Mouse (Mus musculus): ENCODE measurements around the gene Arfip1. TPM values are rescaled to one million over a fixed set of nuclear protein-coding genes. Genes with fewer than 3 reads are reported as not detected.

The Arfip1 gene
- polyA plus RNA-seq, 1 experiment from 2014 or later: 47.2 TPM

- 18% methylated on average over 23 of the region's 23 CpGs for WGBS
- H3K36me3 ChIP-seq (replicated peaks; ENCODE audit: control insufficient read depth, insufficient read depth, low read depth, low read length): no peaks in the 10 kb centered on the region
- no peaks in the 10 kb centered on the region for H3K9me3 ChIP-seq (replicated peaks; ENCODE audit: control insufficient read depth, low read length)
- DNase-seq (ENCODE audit: low spot score) (peak; percentile 44), ATAC-seq (replicated peaks; ENCODE audit: insufficient number of reproducible peaks, low FRiP score, low TSS enrichment, low read depth) (no peak)
- H3K4me1 ChIP-seq (ENCODE audit: control insufficient read depth, insufficient read depth, low read length): no peaks in the 10 kb centered on the region
- no peak overlapping the region for H3K27ac ChIP-seq (replicated peaks; ENCODE audit: low read depth, low read length)
- peak overlapping the region; percentile 11; the same call in 1 of the 2 replicates for H3K4me3 ChIP-seq (ENCODE audit: low read depth, low read length)
- peak overlapping the region; percentile 19; the same call in 1 of the 2 replicates for H3K4me2 ChIP-seq (ENCODE audit: low read depth, low read length)
- no peak overlapping the region for H3K9ac ChIP-seq (replicated peaks; ENCODE audit: low read length)
- no peaks in the 10 kb centered on the region for H3K27me3 ChIP-seq (ENCODE audit: control insufficient read depth, insufficient read depth, low read length)
Observed at GRCm38 (mm10) chr3:84594894-84595676, 12.7 kb upstream of the Arfip1 start.

- H3K4me3 ChIP-seq (ENCODE audit: low read depth, low read length): no peak within 1 kb of the TSS
- WGBS: 89% methylated on average over 2 of the region's 2 CpGs
- no peaks in the 10 kb centered on the region for H3K36me3 ChIP-seq (replicated peaks; ENCODE audit: control insufficient read depth, insufficient read depth, low read depth, low read length)
- H3K27ac ChIP-seq (replicated peaks; ENCODE audit: low read depth, low read length): no peak within 1 kb of the TSS
- H3K27me3 ChIP-seq (ENCODE audit: control insufficient read depth, insufficient read depth, low read length): no peaks in the 10 kb centered on the region
- ATAC-seq (replicated peaks; ENCODE audit: insufficient number of reproducible peaks, low FRiP score, low TSS enrichment, low read depth) (no peak), DNase-seq (ENCODE audit: low spot score) (no peak)
- no peaks in the 10 kb centered on the region for H3K9me3 ChIP-seq (replicated peaks; ENCODE audit: control insufficient read depth, low read length)
- no peak within 1 kb of the TSS for H3K4me2 ChIP-seq (ENCODE audit: low read depth, low read length)
- H3K4me1 ChIP-seq (ENCODE audit: control insufficient read depth, insufficient read depth, low read length): no peaks in the 10 kb centered on the region
- no peak within 1 kb of the TSS for H3K9ac ChIP-seq (replicated peaks; ENCODE audit: low read length)
Observed at GRCm38 (mm10) chr3:84593274-84593673, 10.8 kb upstream of the Arfip1 start, which contains the start of gene Tigd4. Tigd4 (plus strand) TSS chr3:84593574.

GRCm38 (mm10) chr3:84586736-84587135 lies 4.3 kb upstream of the Arfip1 start:
- WGBS: 68% methylated on average over 5 of the region's 5 CpGs
- Histone ChIP-seq H3K36me3 (replicated peaks; ENCODE audit: control insufficient read depth, insufficient read depth, low read depth, low read length) (no peaks in the 10 kb centered on the region), H3K27me3 (ENCODE audit: control insufficient read depth, insufficient read depth, low read length) (no peaks in the 10 kb centered on the region), H3K4me3 (ENCODE audit: low read depth, low read length) (no peak overlapping the region), H3K4me1 (ENCODE audit: control insufficient read depth, insufficient read depth, low read length) (no peaks in the 10 kb centered on the region), H3K9ac (replicated peaks; ENCODE audit: low read length) (no peak overlapping the region), H3K9me3 (replicated peaks; ENCODE audit: control insufficient read depth, low read length) (no peaks in the 10 kb centered on the region), H3K27ac (replicated peaks; ENCODE audit: low read depth, low read length) (no peak overlapping the region), H3K4me2 (ENCODE audit: low read depth, low read length) (no peak overlapping the region)
- ATAC-seq (replicated peaks; ENCODE audit: insufficient number of reproducible peaks, low FRiP score, low TSS enrichment, low read depth) (no peak), DNase-seq (ENCODE audit: low spot score) (no peak)

DNA sequence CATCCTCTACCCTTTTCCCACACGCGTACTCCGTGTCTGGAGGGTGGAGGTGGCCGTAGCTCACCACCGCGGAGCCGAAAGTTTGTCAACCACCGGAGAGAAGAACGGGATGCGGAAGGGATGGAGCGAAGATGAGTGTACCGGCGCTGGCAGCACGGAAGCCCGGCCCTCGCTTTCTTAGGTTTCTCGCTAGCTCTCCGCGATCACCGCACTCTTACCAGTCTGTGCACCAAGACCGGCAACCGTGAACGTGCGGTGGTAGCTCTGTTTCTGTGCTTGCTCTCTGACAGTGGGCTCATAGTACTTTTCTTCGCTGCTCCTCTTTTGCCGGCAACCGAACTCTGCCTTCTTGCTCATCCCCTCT lies 470 bp upstream of the Arfip1 start:
- no peak; the same call in 1 of the 2 replicates for ATAC-seq (replicated peaks; ENCODE audit: insufficient number of reproducible peaks, low FRiP score, low TSS enrichment, low read depth)

DNA sequence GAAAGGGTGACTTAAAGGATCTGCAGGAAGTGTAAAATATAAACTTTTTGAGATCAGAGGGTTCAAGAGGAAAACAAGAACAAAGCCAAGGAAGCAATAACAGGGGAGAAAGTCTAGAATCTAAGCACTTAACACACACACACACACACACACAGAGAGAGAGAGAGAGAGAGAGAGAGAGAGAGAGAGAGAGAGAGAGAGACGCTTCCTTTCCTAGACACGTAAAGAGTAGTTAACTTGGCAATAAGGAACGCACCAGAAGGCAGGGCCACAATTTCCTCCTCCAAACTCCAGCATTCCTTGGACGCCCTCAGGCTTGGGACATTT lies 766 bp downstream of the Arfip1 start:
- Histone ChIP-seq H3K27ac (replicated peaks; ENCODE audit: low read depth, low read length) (peak overlapping the region; percentile 76), H3K4me3 (ENCODE audit: low read depth, low read length) (peak overlapping the region; percentile 84), H3K27me3 (ENCODE audit: control insufficient read depth, insufficient read depth, low read length) (no peaks in the 10 kb centered on the region), H3K36me3 (replicated peaks; ENCODE audit: control insufficient read depth, insufficient read depth, low read depth, low read length) (no peaks in the 10 kb centered on the region), H3K4me1 (ENCODE audit: control insufficient read depth, insufficient read depth, low read length) (no peaks in the 10 kb centered on the region; the same call in 1 of the 2 replicates), H3K9ac (replicated peaks; ENCODE audit: low read length) (peak overlapping the region; percentile 71), H3K4me2 (ENCODE audit: low read depth, low read length) (peak overlapping the region; percentile 81), H3K9me3 (replicated peaks; ENCODE audit: control insufficient read depth, low read length) (no peaks in the 10 kb centered on the region)
- 0% methylated on average over 4 of the region's 4 CpGs for WGBS
- no peak for ATAC-seq (replicated peaks; ENCODE audit: insufficient number of reproducible peaks, low FRiP score, low TSS enrichment, low read depth)
- no peak for DNase-seq (ENCODE audit: low spot score)

More for the DNA sequence above, 470 bp upstream of the Arfip1 start:
- Histone ChIP-seq H3K4me1 (ENCODE audit: control insufficient read depth, insufficient read depth, low read length) (no peaks in the 10 kb centered on the region; the same call in 1 of the 2 replicates), H3K9ac (replicated peaks; ENCODE audit: low read length) (peak overlapping the region; percentile 71), H3K9me3 (replicated peaks; ENCODE audit: control insufficient read depth, low read length) (no peaks in the 10 kb centered on the region), H3K4me2 (ENCODE audit: low read depth, low read length) (peak overlapping the region; percentile 81), H3K36me3 (replicated peaks; ENCODE audit: control insufficient read depth, insufficient read depth, low read depth, low read length) (no peaks in the 10 kb centered on the region), H3K27me3 (ENCODE audit: control insufficient read depth, insufficient read depth, low read length) (no peaks in the 10 kb centered on the region), H3K27ac (replicated peaks; ENCODE audit: low read depth, low read length) (no peak overlapping the region), H3K4me3 (ENCODE audit: low read depth, low read length) (peak overlapping the region; percentile 84)
- WGBS: under 1% methylated on average over 27 of the region's 27 CpGs
- DNase-seq (ENCODE audit: low spot score): no peak

DNA sequence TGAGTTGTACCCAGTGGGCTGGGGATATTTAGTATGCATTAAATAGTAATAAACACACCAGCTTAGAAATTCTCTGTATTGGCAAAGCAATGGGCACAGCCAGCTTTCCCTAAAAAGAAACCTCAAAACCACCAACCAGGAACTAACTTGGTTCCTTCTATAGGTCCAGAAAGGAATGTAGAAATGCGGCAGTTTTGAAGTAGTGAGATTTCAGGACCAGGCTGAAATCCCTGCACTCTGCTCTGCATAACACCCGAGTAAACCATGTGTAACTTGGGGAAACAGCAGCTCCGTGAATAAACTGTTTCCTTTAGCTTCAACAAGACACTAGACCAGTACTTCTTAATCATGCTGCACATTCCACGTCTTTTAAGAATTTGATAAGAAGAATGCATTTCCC lies 1.7 kb downstream of the Arfip1 start:
- Histone ChIP-seq H3K4me2 (ENCODE audit: low read depth, low read length) (no peak overlapping the region), H3K4me1 (ENCODE audit: control insufficient read depth, insufficient read depth, low read length) (no peaks in the 10 kb centered on the region; the same call in 1 of the 2 replicates), H3K27me3 (ENCODE audit: control insufficient read depth, insufficient read depth, low read length) (no peaks in the 10 kb centered on the region), H3K27ac (replicated peaks; ENCODE audit: low read depth, low read length) (no peak overlapping the region), H3K9me3 (replicated peaks; ENCODE audit: control insufficient read depth, low read length) (no peaks in the 10 kb centered on the region), H3K4me3 (ENCODE audit: low read depth, low read length) (no peak overlapping the region), H3K9ac (replicated peaks; ENCODE audit: low read length) (no peak overlapping the region), H3K36me3 (replicated peaks; ENCODE audit: control insufficient read depth, insufficient read depth, low read depth, low read length) (no peaks in the 10 kb centered on the region)
- DNase-seq (ENCODE audit: low spot score) (no peak), ATAC-seq (replicated peaks; ENCODE audit: insufficient number of reproducible peaks, low FRiP score, low TSS enrichment, low read depth) (no peak)
- WGBS: 75% methylated on average over 4 of the region's 4 CpGs

DNA sequence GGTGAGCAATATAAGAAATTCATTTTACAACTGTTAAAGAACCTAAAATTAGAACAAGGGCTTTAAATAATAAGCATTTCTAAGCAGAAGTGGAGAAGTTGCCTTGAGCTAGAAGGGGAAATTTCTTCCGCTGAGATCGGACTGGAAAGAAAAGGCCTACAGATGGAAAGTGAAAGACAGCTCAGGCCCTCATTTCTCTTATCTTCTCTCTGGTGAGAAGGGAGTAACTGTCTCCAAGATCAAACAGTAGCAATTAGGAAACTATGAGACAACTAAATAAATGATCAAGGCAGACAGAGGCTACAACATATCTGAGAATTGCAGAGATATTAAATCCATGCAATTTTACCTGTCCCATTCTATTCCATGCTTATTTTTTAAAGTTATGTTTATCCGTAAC lies 11.9 kb downstream of the Arfip1 start:
- DNase-seq (ENCODE audit: low spot score): no peak
- ATAC-seq (replicated peaks; ENCODE audit: insufficient number of reproducible peaks, low FRiP score, low TSS enrichment, low read depth): no peak
- H3K9ac ChIP-seq (replicated peaks; ENCODE audit: low read length): no peak overlapping the region
- no peaks in the 10 kb centered on the region for H3K9me3 ChIP-seq (replicated peaks; ENCODE audit: control insufficient read depth, low read length)
- no peaks in the 10 kb centered on the region for H3K27me3 ChIP-seq (ENCODE audit: control insufficient read depth, insufficient read depth, low read length)
- no peak overlapping the region for H3K4me3 ChIP-seq (ENCODE audit: low read depth, low read length)
- H3K4me1 ChIP-seq (ENCODE audit: control insufficient read depth, insufficient read depth, low read length): no peaks in the 10 kb centered on the region
- 72% methylated on average over 3 of the region's 3 CpGs for WGBS
- no peaks in the 10 kb centered on the region for H3K36me3 ChIP-seq (replicated peaks; ENCODE audit: control insufficient read depth, insufficient read depth, low read depth, low read length)
- no peak overlapping the region for H3K4me2 ChIP-seq (ENCODE audit: low read depth, low read length)
- no peak overlapping the region for H3K27ac ChIP-seq (replicated peaks; ENCODE audit: low read depth, low read length)

DNA sequence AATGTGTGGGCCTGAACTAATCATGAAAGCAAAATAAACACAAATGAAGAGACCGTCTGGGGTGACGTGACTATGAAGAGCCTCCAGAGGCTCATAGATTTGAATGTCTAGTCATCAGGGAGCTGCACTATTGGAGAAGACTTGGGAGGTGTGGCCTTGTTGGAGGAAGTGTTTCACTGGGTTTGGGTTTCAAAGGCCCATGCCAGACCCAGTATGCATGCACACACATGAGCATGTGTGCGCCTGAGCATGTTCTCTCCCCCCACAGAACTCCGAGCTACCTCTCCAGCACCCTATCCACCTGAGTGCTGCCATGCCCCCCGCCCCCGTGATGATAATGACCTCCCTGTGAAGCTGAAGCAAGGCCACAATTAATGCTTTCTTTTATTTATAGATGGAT lies 12.8 kb downstream of the Arfip1 start:
- no peak for DNase-seq (ENCODE audit: low spot score)

More for the DNA sequence above, 12.8 kb downstream of the Arfip1 start:
- no peaks in the 10 kb centered on the region for H3K9me3 ChIP-seq (replicated peaks; ENCODE audit: control insufficient read depth, low read length)
- no peak overlapping the region for H3K4me3 ChIP-seq (ENCODE audit: low read depth, low read length)
- H3K27ac ChIP-seq (replicated peaks; ENCODE audit: low read depth, low read length): no peak overlapping the region
- no peak overlapping the region for H3K9ac ChIP-seq (replicated peaks; ENCODE audit: low read length)
- no peaks in the 10 kb centered on the region for H3K27me3 ChIP-seq (ENCODE audit: control insufficient read depth, insufficient read depth, low read length)
- H3K36me3 ChIP-seq (replicated peaks; ENCODE audit: control insufficient read depth, insufficient read depth, low read depth, low read length): no peaks in the 10 kb centered on the region
- 76% methylated on average over 6 of the region's 6 CpGs for WGBS
- H3K4me2 ChIP-seq (ENCODE audit: low read depth, low read length): no peak overlapping the region
- ATAC-seq (replicated peaks; ENCODE audit: insufficient number of reproducible peaks, low FRiP score, low TSS enrichment, low read depth): no peak
- H3K4me1 ChIP-seq (ENCODE audit: control insufficient read depth, insufficient read depth, low read length): no peaks in the 10 kb centered on the region

All from embryonic facial prominence, embryonic 11.5 days (tissue).